Mouse (Mus musculus): ENCODE measurements around the gene Kdelc1.

- TF ChIP-seq CTCF (IDR thresholded peaks at IDR 0.05): no peak
- no peak for TF ChIP-seq POLR2A (IDR thresholded peaks at IDR 0.05; ENCODE audit: insufficient read depth, low read depth, low read length)
- TF ChIP-seq EP300 (IDR thresholded peaks at IDR 0.05; ENCODE audit: insufficient read depth, low read depth, low read length): no peak
Measured at GRCm38 (mm10) chr1:44102939-44103338, 15.7 kb downstream of the Kdelc1 start.

Measured in heart, adult 2 months (tissue).